Mouse (Mus musculus) kidney, embryonic 14.5 days (tissue): ENCODE measurements around the gene Gnpnat1. TPM values are rescaled to one million over a fixed set of nuclear protein-coding genes. Genes with fewer than 3 reads are reported as not detected.
"Not testable (repeated sequence)": the region's sequence is repeated elsewhere in the genome, so short reads cannot be mapped to it uniquely, and the experiment has no call there.

Experiments
- ATAC-seq: fragments of 200-750 bp; cut with Nextera tagmentation; 2 replicates; pipeline ENCODE4 v1.8.0; 2017; ENCODE audit warnings: moderate number of reproducible peaks, mild to moderate bottlenecking, moderate TSS enrichment, moderate library complexity; ENCODE audit not compliant: low FRiP score, low TSS enrichment
- H3K27ac ChIP-seq: fragments of 300-500 bp; sonication (generic); 2 replicates; pipeline ENCODE4 v1.5.1; 2014; ENCODE audit warnings: low read depth, mild to moderate bottlenecking, low read length, moderate library complexity, mixed read lengths
- H3K27me3 ChIP-seq: fragments of 300-500 bp; sonication (generic); 2 replicates; pipeline ENCODE4 v1.6.1; 2014; ENCODE audit warnings: mild to moderate bottlenecking, low read length; ENCODE audit not compliant: control insufficient read depth, insufficient read depth
- H3K36me3 ChIP-seq: fragments of 300-500 bp; sonication (generic); 2 replicates; pipeline ENCODE4 v1.6.1; 2014; ENCODE audit warnings: low read length, mixed read lengths; ENCODE audit not compliant: control insufficient read depth, insufficient read depth
- H3K4me1 ChIP-seq: fragments of 300-500 bp; sonication (generic); 2 replicates; pipeline ENCODE4 v1.6.1; 2014; ENCODE audit warnings: low read length, mixed read lengths; ENCODE audit not compliant: control insufficient read depth, insufficient read depth
- H3K4me2 ChIP-seq: fragments of 300-500 bp; sonication (generic); replicated peaks from 2 replicates; pipeline ENCODE4 v1.6.1; 2014; ENCODE audit warnings: low read depth, mild to moderate bottlenecking, low read length
- H3K4me3 ChIP-seq: fragments of 300-500 bp; sonication (generic); 2 replicates; pipeline ENCODE4 v1.5.1; 2014; ENCODE audit warnings: mild to moderate bottlenecking, low read length
- H3K9ac ChIP-seq: fragments of 300-500 bp; sonication (generic); 2 replicates; pipeline ENCODE4 v1.6.1; 2014; ENCODE audit warnings: low read depth, mild to moderate bottlenecking, low read length, moderate library complexity
- H3K9me3 ChIP-seq: fragments of 300-500 bp; sonication (generic); 2 replicates; pipeline ENCODE4 v1.6.1; 2016; ENCODE audit warnings: low read length; ENCODE audit not compliant: control insufficient read depth
- WGBS: fragments of 180-500 bp; shearing (Covaris S2); extraction: QIAGEN DNeasy Blood & Tissue Kit; methylation state at CpG from one replicate; pipeline ENCODE4 v1.1.7; 2014; 5-methylcytosine and 5-hydroxymethylcytosine counted together
- polyA plus RNA-seq: library from polyadenylated mRNA; unstranded; fragments of >200 nt; fragmentation: Nextera tagmentation; extraction: Ambion mirVana; gene quantifications from 2 replicates; pipeline ENCODE4 v1.2.1, GENCODE M21; 2014

The Gnpnat1 gene
- polyA plus RNA-seq: 56.3 and 74.5 TPM in 2 replicates

- not testable (repeated sequence) for H3K9ac ChIP-seq, H3K27ac ChIP-seq, H3K36me3 ChIP-seq, H3K4me3 ChIP-seq, H3K9me3 ChIP-seq, H3K4me2 ChIP-seq, H3K4me1 ChIP-seq, H3K27me3 ChIP-seq, ATAC-seq
- WGBS: 94% methylated on average over 1 of the region's 3 CpGs
Measured at GRCm38 (mm10) chr14:45404813-45405212, at the start of gene Gnpnat1. Gene Gnpnat1, minus strand, starts transcription at chr14:45404913.

GRCm38 (mm10) chr14:45453538-45454233 is 49.0 kb upstream of the Gnpnat1 start:
- H3K4me1 ChIP-seq: peaks cover 42% of the 10 kb centered on the region
- no peak overlapping the region for H3K4me3 ChIP-seq
- H3K27ac ChIP-seq: peak overlapping the region; percentile 88
- ATAC-seq: 0 out of 2 replicates have a peak, but pooled peaks have one; percentile 7
- H3K4me2 ChIP-seq: no peak overlapping the region
- H3K9me3 ChIP-seq: no peaks in the 10 kb centered on the region
- peaks cover 11% of the 10 kb centered on the region for H3K36me3 ChIP-seq
- no peak overlapping the region for H3K9ac ChIP-seq
- 51% methylated on average over 5 of the region's 5 CpGs for WGBS
- no peaks in the 10 kb centered on the region for H3K27me3 ChIP-seq

- no peak overlapping the region for H3K9ac ChIP-seq
- H3K4me3 ChIP-seq: no peak overlapping the region
- H3K4me2 ChIP-seq: no peak overlapping the region
- peak overlapping the region; percentile 88 for H3K27ac ChIP-seq
- peak; percentile 76 for ATAC-seq
- peaks cover 42% of the 10 kb centered on the region for H3K4me1 ChIP-seq
- WGBS: 6% methylated on average over 11 of the region's 11 CpGs
- peaks cover 5% of the 10 kb centered on the region for H3K36me3 ChIP-seq
- no peaks in the 10 kb centered on the region for H3K9me3 ChIP-seq
- H3K27me3 ChIP-seq: no peaks in the 10 kb centered on the region
Measured at GRCm38 (mm10) chr14:45452861-45453512, 48.3 kb upstream of the Gnpnat1 start.

- 16% methylated on average over 4 of the region's 4 CpGs for WGBS
- H3K9me3 ChIP-seq: no peaks in the 10 kb centered on the region
- no peak overlapping the region for H3K9ac ChIP-seq
- no peak overlapping the region for H3K4me2 ChIP-seq
- peak; percentile 37; the same call in 1 of the 2 replicates for ATAC-seq
- no peaks in the 10 kb centered on the region for H3K27me3 ChIP-seq
- no peak overlapping the region for H3K4me3 ChIP-seq
- no peaks in the 10 kb centered on the region; the same call in 1 of the 2 replicates for H3K36me3 ChIP-seq
- peaks cover 42% of the 10 kb centered on the region for H3K4me1 ChIP-seq
- H3K27ac ChIP-seq: peak overlapping the region; percentile 88
Measured at GRCm38 (mm10) chr14:45452148-45452547, 47.4 kb upstream of the Gnpnat1 start.

GRCm38 (mm10) chr14:45451090-45451489 is 46.4 kb upstream of the Gnpnat1 start:
- Histone ChIP-seq H3K27ac (peak overlapping the region; percentile 37), H3K9ac (no peak overlapping the region), H3K9me3 (no peaks in the 10 kb centered on the region), H3K4me1 (peaks cover 41% of the 10 kb centered on the region), H3K36me3 (no peaks in the 10 kb centered on the region), H3K4me2 (no peak overlapping the region), H3K4me3 (no peak overlapping the region), H3K27me3 (no peaks in the 10 kb centered on the region)
- WGBS: 42% methylated on average over 2 of the region's 2 CpGs
- no peak for ATAC-seq

GRCm38 (mm10) chr14:45446777-45447176 is 42.1 kb upstream of the Gnpnat1 start:
- no peaks in the 10 kb centered on the region for H3K27me3 ChIP-seq
- no peak overlapping the region for H3K4me3 ChIP-seq
- H3K9me3 ChIP-seq: no peaks in the 10 kb centered on the region
- WGBS: 79% methylated on average over 3 of the region's 3 CpGs
- no peak overlapping the region for H3K27ac ChIP-seq
- H3K4me1 ChIP-seq: peaks cover 28% of the 10 kb centered on the region
- no peak overlapping the region for H3K9ac ChIP-seq
- H3K36me3 ChIP-seq: no peaks in the 10 kb centered on the region
- no peak overlapping the region for H3K4me2 ChIP-seq
- no peak for ATAC-seq

- WGBS: 41% methylated on average over 12 of the region's 12 CpGs
- no peak overlapping the region for H3K9ac ChIP-seq
- H3K27me3 ChIP-seq: no peaks in the 10 kb centered on the region
- H3K4me1 ChIP-seq: peaks cover 23% of the 10 kb centered on the region
- no peak for ATAC-seq
- peak overlapping the region; percentile 7; the same call in 1 of the 2 replicates for H3K27ac ChIP-seq
- no peaks in the 10 kb centered on the region for H3K36me3 ChIP-seq
- H3K4me2 ChIP-seq: no peak overlapping the region
- no peak overlapping the region for H3K4me3 ChIP-seq
- H3K9me3 ChIP-seq: no peaks in the 10 kb centered on the region
Measured at GRCm38 (mm10) chr14:45445445-45445844, 40.7 kb upstream of the Gnpnat1 start.

GRCm38 (mm10) chr14:45444870-45445269 is 40.2 kb upstream of the Gnpnat1 start:
- H3K4me2 ChIP-seq: no peak overlapping the region
- no peak overlapping the region for H3K9ac ChIP-seq
- H3K36me3 ChIP-seq: no peaks in the 10 kb centered on the region
- H3K27me3 ChIP-seq: no peaks in the 10 kb centered on the region
- H3K27ac ChIP-seq: no peak overlapping the region
- peaks cover 23% of the 10 kb centered on the region for H3K4me1 ChIP-seq
- no peak overlapping the region for H3K4me3 ChIP-seq
- ATAC-seq: peak; percentile 16; the same call in 1 of the 2 replicates
- WGBS: 39% methylated on average over 7 of the region's 7 CpGs
- no peaks in the 10 kb centered on the region for H3K9me3 ChIP-seq
